Mouse (Mus musculus) CH12.LX (cell line): ENCODE measurements at regions not wholly inside any gene's neighbourhood (a gene's known extent, or its start where the extent isn't known, plus 50 kb on each side); places are given as distances from the start of the nearest gene placed in this dataset.

ENCODE experiments used
- CTCF ChIP-seq, 2 experiments: IDR thresholded peaks in 1 of 2; conservative IDR thresholded peaks in 1 of 2; 2 replicates each; pipeline ENCODE4 v1.5.1; 2011 to 2012; ENCODE audit warnings: low read depth in 2 of 2, low read length in 2 of 2, improper control_type of control experiment in 1 of 2, inconsistent platforms in 1 of 2, mild to moderate bottlenecking in 1 of 2, moderate library complexity in 1 of 2
- EP300 ChIP-seq: IDR thresholded peaks from 2 replicates; pipeline ENCODE4 v1.6.1; 2011; ENCODE audit warnings: low read length, improper control_type of control experiment
- GABPA ChIP-seq: IDR thresholded peaks from 2 replicates; pipeline ENCODE4 v1.6.1; 2012; ENCODE audit warnings: low read depth, low read length, improper control_type of control experiment, inconsistent platforms; ENCODE audit not compliant: insufficient replicate concordance
- MAX ChIP-seq: IDR thresholded peaks from 2 replicates; pipeline ENCODE4 v1.6.1; 2011; ENCODE audit warnings: low read length, improper control_type of control experiment
- MAZ ChIP-seq: IDR thresholded peaks from 2 replicates; pipeline ENCODE4 v1.6.1; 2012; ENCODE audit warnings: low read depth, mild to moderate bottlenecking, inconsistent platforms, low read length, improper control_type of control experiment, moderate library complexity
- MEF2A ChIP-seq: IDR thresholded peaks from 2 replicates; pipeline ENCODE4 v1.6.1; 2014; ENCODE audit warnings: low read depth, mild to moderate bottlenecking, inconsistent platforms, low read length, improper control_type of control experiment, borderline replicate concordance
- MXI1 ChIP-seq: IDR thresholded peaks from 2 replicates; pipeline ENCODE4 v1.6.1; 2011; ENCODE audit warnings: mild to moderate bottlenecking, low read depth, low read length, improper control_type of control experiment
- NRF1 ChIP-seq: IDR thresholded peaks from 2 replicates; pipeline ENCODE4 v1.6.1; 2014; ENCODE audit warnings: low read depth, mild to moderate bottlenecking, inconsistent platforms, low read length, improper control_type of control experiment, moderate library complexity
- POLR2A ChIP-seq: IDR thresholded peaks from 2 replicates; pipeline ENCODE4 v1.6.1; 2011; ENCODE audit warnings: low read depth, mild to moderate bottlenecking, improper control_type of control experiment, low read length
- POLR2AphosphoS2 ChIP-seq: IDR thresholded peaks from 2 replicates; pipeline ENCODE4 v1.6.1; 2011; ENCODE audit warnings: low read depth, low read length, improper control_type of control experiment
- TCF12 ChIP-seq: IDR thresholded peaks from 2 replicates; pipeline ENCODE4 v1.6.1; 2014; ENCODE audit warnings: low read depth, mild to moderate bottlenecking, inconsistent platforms, low read length, improper control_type of control experiment
- USF1 ChIP-seq: IDR thresholded peaks from 2 replicates; pipeline ENCODE4 v1.6.1; 2014; ENCODE audit warnings: low read depth, mild to moderate bottlenecking, inconsistent platforms, low read length, improper control_type of control experiment
- USF2 ChIP-seq: conservative IDR thresholded peaks from 2 replicates; pipeline ENCODE4 v1.6.1; 2011; ENCODE audit warnings: low read depth, low read length, improper control_type of control experiment

- TF ChIP-seq GABPA (no peak), EP300 (no peak), POLR2A (no peak), NRF1 (no peak), CTCF (conservative IDR thresholded peaks at IDR 0.05 in 1 of 2, IDR thresholded peaks at IDR 0.05 in 1 of 2; ENCODE audit: low read depth in 2 of 2, low read length in 2 of 2) (no peak), TCF12 (no peak), MEF2A (no peak), POLR2AphosphoS2 (no peak), MAZ (no peak), USF1 (no peak), MXI1 (no peak), USF2 (no peak), MAX (no peak)
Measured at GRCm38 (mm10) chr4:82120796-82121195, 584.8 kb downstream of the Nfib start.
